Mouse (Mus musculus) kidney, embryonic 16.5 days (tissue): ENCODE measurements around the gene Fcnb. TPM values are rescaled to one million over a fixed set of nuclear protein-coding genes. Genes with fewer than 3 reads are reported as not detected.

Source experiments
- ATAC-seq: fragments of 200-750 bp; cut with Nextera tagmentation; 2 replicates; pipeline ENCODE4 v1.8.0; 2017; ENCODE audit warnings: moderate TSS enrichment; ENCODE audit not compliant: low FRiP score, low TSS enrichment
- H3K27ac ChIP-seq: fragments of 300-500 bp; sonication (generic); 2 replicates; pipeline ENCODE4 v1.5.1; 2014; ENCODE audit warnings: low read length
- H3K27me3 ChIP-seq: fragments of 300-500 bp; sonication (generic); 2 replicates; pipeline ENCODE4 v1.6.1; 2014; ENCODE audit warnings: low read length, control low read depth, mixed read lengths; ENCODE audit not compliant: insufficient read depth
- H3K36me3 ChIP-seq: fragments of 300-500 bp; sonication (generic); 2 replicates; pipeline ENCODE4 v1.6.1; 2014; ENCODE audit warnings: low read length, control low read depth, mixed read lengths; ENCODE audit not compliant: insufficient read depth
- H3K4me1 ChIP-seq: fragments of 300-500 bp; sonication (generic); 2 replicates; pipeline ENCODE4 v1.6.1; 2014; ENCODE audit warnings: low read length, control low read depth, mixed read lengths; ENCODE audit not compliant: insufficient read depth
- H3K4me2 ChIP-seq: fragments of 300-500 bp; sonication (generic); replicated peaks from 2 replicates; pipeline ENCODE4 v1.6.1; 2014; ENCODE audit warnings: low read depth, low read length
- H3K4me3 ChIP-seq: fragments of 300-500 bp; sonication (generic); 2 replicates; pipeline ENCODE4 v1.5.1; 2014; ENCODE audit warnings: mild to moderate bottlenecking, low read length
- H3K9ac ChIP-seq: fragments of 300-500 bp; sonication (generic); replicated peaks from 2 replicates; pipeline ENCODE4 v1.6.1; 2014; ENCODE audit warnings: low read length
- H3K9me3 ChIP-seq: fragments of 300-500 bp; sonication (generic); 2 replicates; pipeline ENCODE4 v1.6.1; 2016; ENCODE audit warnings: low read length, control low read depth
- WGBS: fragments of 180-500 bp; shearing (Covaris S2); extraction: QIAGEN DNeasy Blood & Tissue Kit; methylation state at CpG from one replicate; pipeline ENCODE4 v1.1.7; 2014; 5-methylcytosine and 5-hydroxymethylcytosine counted together
- polyA plus RNA-seq: library from polyadenylated mRNA; unstranded; fragments of >200 nt; fragmentation: Nextera tagmentation; extraction: Ambion mirVana; gene quantifications from 2 replicates; pipeline ENCODE4 v1.2.1, GENCODE M21; 2015

The Fcnb gene
- polyA plus RNA-seq, 1 experiment from 2014 or later: 0.40 TPM

DNA sequence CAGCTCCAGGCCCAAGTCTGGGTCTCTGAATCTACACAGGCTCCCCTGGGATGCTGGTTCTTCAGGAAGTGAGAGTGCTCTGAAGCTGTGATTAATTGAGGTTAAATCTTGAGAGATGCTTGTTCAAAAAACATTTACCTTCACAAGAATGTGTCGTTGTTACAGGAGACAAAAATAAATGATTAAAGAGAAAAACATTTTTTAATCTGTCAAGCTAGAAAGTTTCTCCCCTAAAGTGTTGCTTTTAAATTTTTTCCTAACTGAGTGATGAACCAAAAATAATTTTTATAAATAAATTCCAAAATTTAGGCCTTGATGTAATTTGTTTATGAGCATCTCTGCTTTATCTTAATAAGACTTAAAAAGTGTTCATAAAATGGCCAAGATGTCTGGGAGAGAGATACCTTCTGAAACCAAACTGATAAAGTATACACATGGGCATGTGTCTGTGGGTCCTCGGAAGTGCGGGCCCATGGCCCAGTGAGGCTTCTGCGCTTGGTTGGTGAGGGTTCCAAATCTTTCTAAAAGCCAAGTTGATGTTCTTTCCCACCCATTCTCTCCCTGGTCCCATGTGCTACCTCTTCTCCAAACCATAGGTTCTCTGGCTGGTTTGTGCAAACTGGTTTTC, 20.9 kb downstream of the Fcnb start:
- ATAC-seq: no peak
- Histone ChIP-seq H3K27ac (no peak overlapping the region), H3K27me3 (no peaks in the 10 kb centered on the region), H3K4me2 (no peak overlapping the region), H3K9me3 (no peaks in the 10 kb centered on the region), H3K36me3 (no peaks in the 10 kb centered on the region), H3K9ac (no peak overlapping the region), H3K4me1 (no peaks in the 10 kb centered on the region), H3K4me3 (no peak overlapping the region)
- WGBS: 80% methylated on average over 4 of the region's 4 CpGs

- Histone ChIP-seq H3K4me1 (no peaks in the 10 kb centered on the region), H3K27me3 (no peaks in the 10 kb centered on the region), H3K27ac (no peak overlapping the region), H3K4me2 (no peak overlapping the region), H3K9ac (no peak overlapping the region), H3K9me3 (no peaks in the 10 kb centered on the region), H3K36me3 (no peaks in the 10 kb centered on the region), H3K4me3 (no peak overlapping the region)
- no peak for ATAC-seq
- whole genome bisulfite sequencing: 94% methylated on average over 1 of the region's 1 CpGs
These were observed 24.8 kb downstream of the Fcnb start for GRCm38 (mm10) chr2:28059922-28060321.

DNA sequence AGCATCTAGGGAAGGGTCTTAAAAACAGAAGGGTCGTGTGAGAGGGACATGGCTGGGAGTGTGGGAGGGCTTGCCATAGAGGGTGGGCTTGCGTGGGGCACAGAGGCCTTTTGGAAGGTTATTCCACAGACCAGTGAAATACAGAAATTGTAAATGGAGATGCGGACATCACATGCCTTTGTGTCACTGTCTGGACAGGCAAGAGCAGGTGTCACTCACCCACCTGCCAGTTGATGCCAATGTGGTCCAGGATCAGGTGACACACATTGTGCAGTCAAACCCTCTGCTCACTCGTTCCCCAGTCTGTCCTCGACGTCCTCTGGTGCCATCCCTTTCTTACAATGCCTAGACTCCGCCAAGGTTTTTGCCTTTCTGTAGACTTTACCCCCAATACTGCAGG, 37.6 kb downstream of the Fcnb start:
- no peak overlapping the region for H3K4me2 ChIP-seq
- no peak overlapping the region for H3K9ac ChIP-seq
- H3K36me3 ChIP-seq: no peaks in the 10 kb centered on the region
- H3K4me3 ChIP-seq: no peak overlapping the region
- H3K9me3 ChIP-seq: no peaks in the 10 kb centered on the region; the same call in 1 of the 2 replicates
- H3K27ac ChIP-seq: no peak overlapping the region
- WGBS: 77% methylated on average over 7 of the region's 7 CpGs
- ATAC-seq: no peak
- H3K27me3 ChIP-seq: no peaks in the 10 kb centered on the region
- H3K4me1 ChIP-seq: no peaks in the 10 kb centered on the region

DNA sequence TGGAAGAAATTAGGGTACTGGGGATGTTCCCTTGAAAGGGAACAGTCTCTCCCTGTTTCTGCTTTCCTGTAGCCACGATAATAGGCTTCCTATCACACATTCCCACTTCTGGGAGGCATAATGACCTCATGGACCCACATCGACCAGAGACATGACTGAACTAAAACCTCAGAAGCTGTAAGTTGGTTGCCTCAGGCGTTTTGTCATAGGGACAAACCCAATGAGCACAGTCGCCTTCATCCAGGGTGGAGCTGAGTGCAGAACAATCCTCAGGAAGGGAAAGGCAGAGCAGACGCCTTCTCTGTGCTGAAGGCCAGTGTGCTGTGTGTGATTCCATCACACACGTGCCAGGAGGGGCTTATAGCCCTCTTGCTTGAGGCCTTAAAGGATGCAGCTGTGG, 38.4 kb downstream of the Fcnb start:
- no peaks in the 10 kb centered on the region for H3K27me3 ChIP-seq
- no peaks in the 10 kb centered on the region for H3K36me3 ChIP-seq
- WGBS: 69% methylated on average over 6 of the region's 6 CpGs
- no peaks in the 10 kb centered on the region; the same call in 1 of the 2 replicates for H3K9me3 ChIP-seq
- H3K9ac ChIP-seq: no peak overlapping the region
- H3K4me1 ChIP-seq: no peaks in the 10 kb centered on the region
- ATAC-seq: no peak
- no peak overlapping the region for H3K4me3 ChIP-seq
- H3K4me2 ChIP-seq: no peak overlapping the region
- no peak overlapping the region for H3K27ac ChIP-seq

- WGBS: 83% methylated on average over 9 of the region's 9 CpGs
These were observed 39.6 kb downstream of the Fcnb start for GRCm38 (mm10) chr2:28044920-28045598.

DNA sequence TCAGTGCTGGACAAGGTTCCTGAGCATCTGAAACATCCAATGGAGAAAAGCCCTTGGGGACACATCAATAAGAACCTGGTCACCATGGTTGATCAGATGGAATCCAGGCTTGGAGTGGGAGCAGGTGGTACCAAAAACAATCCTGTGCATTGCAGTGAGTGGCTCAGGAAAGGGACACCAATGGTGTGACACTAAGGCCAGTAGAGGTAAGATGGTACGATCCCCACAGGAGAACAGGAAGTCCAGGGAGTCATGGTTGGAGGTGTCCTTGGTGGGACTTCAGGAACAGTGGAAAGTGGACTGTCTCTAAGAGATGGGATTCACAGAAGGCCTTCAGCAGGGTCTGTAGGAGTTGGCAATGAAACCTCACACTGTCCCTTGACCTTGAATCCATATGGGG, 44.2 kb downstream of the Fcnb start:
- Histone ChIP-seq H3K4me2 (no peak overlapping the region), H3K27me3 (no peaks in the 10 kb centered on the region), H3K4me3 (no peak overlapping the region), H3K4me1 (0 out of 2 replicates have a peak, but pooled peaks cover 8% of the 10 kb centered on the region), H3K27ac (no peak overlapping the region), H3K9ac (no peak overlapping the region), H3K36me3 (0 out of 2 replicates have a peak, but pooled peaks cover 3% of the 10 kb centered on the region), H3K9me3 (no peaks in the 10 kb centered on the region; the same call in 1 of the 2 replicates)
- WGBS: 91% methylated on average over 1 of the region's 1 CpGs
- ATAC-seq: no peak

More at GRCm38 (mm10) chr2:28044920-28045598, 39.6 kb downstream of the Fcnb start:
- Histone ChIP-seq H3K4me2 (no peak overlapping the region), H3K36me3 (no peaks in the 10 kb centered on the region), H3K9me3 (no peaks in the 10 kb centered on the region; the same call in 1 of the 2 replicates), H3K4me3 (no peak overlapping the region), H3K9ac (no peak overlapping the region), H3K27me3 (no peaks in the 10 kb centered on the region), H3K4me1 (no peaks in the 10 kb centered on the region), H3K27ac (no peak overlapping the region)
- no peak for ATAC-seq

DNA sequence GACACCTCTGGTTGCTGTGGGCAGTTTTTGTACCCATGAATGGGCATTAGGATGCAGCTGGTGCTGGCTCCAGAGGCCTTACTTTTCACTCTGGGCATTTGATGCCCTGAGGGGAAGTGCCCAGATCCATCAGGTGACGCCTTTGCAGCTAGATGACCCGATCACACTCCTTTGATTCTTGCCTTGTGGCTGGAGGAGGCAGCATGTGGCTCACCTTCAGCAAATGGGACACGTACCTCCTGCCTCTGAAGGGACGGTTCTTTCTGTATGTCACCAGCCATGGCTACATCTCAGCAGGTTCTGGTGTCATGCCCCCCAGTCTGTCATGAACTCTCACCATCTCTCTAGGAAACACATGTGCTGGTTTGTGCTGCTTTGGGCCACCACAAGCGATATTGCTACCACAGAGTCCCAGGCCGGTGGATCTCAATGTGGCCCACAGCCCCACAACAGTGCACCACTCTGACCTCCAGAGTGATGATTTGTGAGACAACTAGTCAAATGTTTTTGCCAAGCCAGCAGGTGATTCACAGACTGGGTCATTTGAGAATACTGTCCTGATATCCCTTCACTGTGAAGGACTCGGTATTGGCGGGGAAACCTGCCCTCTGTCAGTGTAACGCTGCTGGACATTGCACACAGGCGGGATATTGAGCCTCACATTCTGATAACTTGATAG, 44.9 kb downstream of the Fcnb start:
- Histone ChIP-seq H3K27me3 (no peaks in the 10 kb centered on the region), H3K4me2 (no peak overlapping the region), H3K9me3 (no peaks in the 10 kb centered on the region; the same call in 1 of the 2 replicates), H3K36me3 (0 out of 2 replicates have a peak, but pooled peaks cover 3% of the 10 kb centered on the region), H3K9ac (no peak overlapping the region), H3K4me1 (0 out of 2 replicates have a peak, but pooled peaks cover 8% of the 10 kb centered on the region), H3K27ac (no peak overlapping the region), H3K4me3 (no peak overlapping the region)
- no peak for ATAC-seq
- WGBS: 89% methylated on average over 10 of the region's 10 CpGs

GRCm38 (mm10) chr2:28038391-28039096, 46.1 kb downstream of the Fcnb start:
- H3K9ac ChIP-seq: no peak overlapping the region
- 0 out of 2 replicates have a peak, but pooled peaks cover 3% of the 10 kb centered on the region for H3K36me3 ChIP-seq
- no peak overlapping the region for H3K27ac ChIP-seq
- H3K27me3 ChIP-seq: no peaks in the 10 kb centered on the region
- no peak for ATAC-seq
- H3K4me3 ChIP-seq: no peak overlapping the region
- no peaks in the 10 kb centered on the region; the same call in 1 of the 2 replicates for H3K9me3 ChIP-seq
- WGBS: 87% methylated on average over 14 of the region's 14 CpGs
- no peak overlapping the region for H3K4me2 ChIP-seq
- H3K4me1 ChIP-seq: 0 out of 2 replicates have a peak, but pooled peaks cover 8% of the 10 kb centered on the region

- Histone ChIP-seq H3K27ac (no peak overlapping the region; the same call in 1 of the 2 replicates), H3K27me3 (no peaks in the 10 kb centered on the region), H3K4me3 (no peak overlapping the region), H3K9me3 (no peaks in the 10 kb centered on the region), H3K4me2 (no peak overlapping the region), H3K36me3 (0 out of 2 replicates have a peak, but pooled peaks cover 3% of the 10 kb centered on the region), H3K9ac (no peak overlapping the region), H3K4me1 (0 out of 2 replicates have a peak, but pooled peaks cover 8% of the 10 kb centered on the region)
- no peak for ATAC-seq
- 64% methylated on average over 12 of the region's 12 CpGs for WGBS
These were observed 46.9 kb downstream of the Fcnb start for GRCm38 (mm10) chr2:28037505-28038390.
